Mouse (Mus musculus) layer of hippocampus, postnatal 14 days (tissue): Measurements from ENCODE around the gene Gm49450. TPM values are rescaled to one million over a fixed set of nuclear protein-coding genes. Genes with fewer than 3 reads are reported as not detected.
"Not testable (repeated sequence)": the region's sequence is repeated elsewhere in the genome, so short reads cannot be mapped to it uniquely, and the experiment has no call there.

Experiments used
- DNase-seq, 2 experiments: peaks; one replicate each; pipeline ENCODE4 v3.0.0; 2021 to 2022; ENCODE audit warnings: low spot score in 2 of 2, mixed read lengths in 1 of 2
- total RNA-seq, 2 experiments: library from RNA; stranded (reverse); gene quantifications; 2 replicates each; pipeline ENCODE4 v1.2.3; 2021

Gm49450 gene
- total RNA-seq, 2 experiments from 2014 or later, result not detected

DNA sequence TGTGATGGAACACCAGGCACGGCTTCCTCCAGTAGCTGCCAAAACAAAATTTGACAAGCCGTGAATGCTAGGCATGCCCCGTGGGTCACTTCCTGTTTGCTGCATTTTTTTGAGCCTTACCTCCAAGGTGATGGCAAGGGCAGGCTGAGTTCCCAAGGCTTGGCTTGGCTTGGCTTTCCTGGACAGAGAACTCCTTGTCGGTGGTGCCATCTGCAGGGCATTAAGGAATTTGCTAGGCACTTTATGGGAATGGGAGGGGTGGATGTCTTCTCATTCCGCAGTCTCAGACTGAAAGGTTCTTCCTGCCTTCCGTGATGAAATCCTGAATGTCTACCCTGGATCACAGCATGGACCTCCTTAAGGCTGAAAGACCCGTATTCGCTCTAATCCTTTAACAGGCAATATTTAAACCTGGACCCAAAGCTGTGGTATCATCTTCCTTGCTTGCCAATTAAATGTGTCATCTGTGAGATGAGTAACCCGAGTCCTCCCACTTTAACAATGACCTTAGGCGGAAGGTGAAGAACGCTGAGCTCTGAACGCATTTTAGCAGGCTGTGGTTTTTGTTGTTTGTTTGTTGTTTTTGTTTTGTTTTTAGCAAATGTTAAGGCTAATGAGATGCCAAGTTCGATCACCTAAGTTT is 24.6 kb downstream of the Gm49450 start:
- DNase-seq, result peak; percentile 64 to 75

- no peak for DNase-seq
Measured at GRCm38 (mm10) chr15:98927566-98927965, 25.8 kb downstream of the Gm49450 start.

DNA sequence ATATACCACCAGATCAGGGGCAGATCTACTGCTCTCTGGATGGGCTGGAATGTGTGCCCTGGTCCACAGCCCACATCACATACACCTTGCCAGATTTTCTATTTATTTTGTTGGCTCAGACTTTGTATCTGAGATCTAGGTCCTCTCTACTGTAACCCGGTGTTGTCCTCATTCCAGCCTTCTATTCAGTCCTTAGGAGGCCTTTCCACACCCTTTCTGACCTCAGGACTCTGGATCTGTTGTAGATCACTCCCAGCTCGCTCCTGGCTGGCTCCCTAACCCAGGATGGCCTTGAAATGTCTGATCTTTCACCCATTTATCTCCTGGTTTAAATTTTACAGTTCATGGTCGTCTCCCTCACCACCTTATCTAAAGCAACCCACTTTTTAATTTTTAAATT is 28.7 kb downstream of the Gm49450 start:
- DNase-seq, result no peak

DNA sequence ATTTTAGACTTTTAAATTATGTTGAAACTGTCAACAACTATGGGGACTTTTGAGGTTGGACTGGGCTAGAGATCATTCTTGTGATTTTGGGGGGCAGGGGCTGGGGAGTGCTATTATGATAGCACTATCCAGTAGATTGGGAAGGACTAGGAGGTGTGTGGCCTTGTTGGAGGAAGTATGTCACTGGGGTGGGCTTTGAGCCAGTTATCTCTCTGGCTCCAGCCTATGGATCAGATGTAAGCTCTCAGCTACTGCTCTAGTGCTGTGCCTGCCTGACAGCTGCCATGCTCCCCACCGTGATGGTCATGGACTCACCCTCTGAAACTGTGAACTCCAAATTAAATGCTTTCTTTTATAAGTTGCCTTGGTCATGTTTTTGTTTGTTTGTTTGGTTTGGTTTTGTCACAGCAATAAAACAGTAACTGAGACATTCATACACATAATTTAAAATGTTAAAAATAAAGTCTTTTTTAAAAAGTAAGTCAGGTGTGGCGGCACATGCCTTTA is 30.3 kb downstream of the Gm49450 start:
- no peak for DNase-seq

- DNase-seq, result no peak
Measured at GRCm38 (mm10) chr15:98922581-98922980, 30.8 kb downstream of the Gm49450 start.

DNA sequence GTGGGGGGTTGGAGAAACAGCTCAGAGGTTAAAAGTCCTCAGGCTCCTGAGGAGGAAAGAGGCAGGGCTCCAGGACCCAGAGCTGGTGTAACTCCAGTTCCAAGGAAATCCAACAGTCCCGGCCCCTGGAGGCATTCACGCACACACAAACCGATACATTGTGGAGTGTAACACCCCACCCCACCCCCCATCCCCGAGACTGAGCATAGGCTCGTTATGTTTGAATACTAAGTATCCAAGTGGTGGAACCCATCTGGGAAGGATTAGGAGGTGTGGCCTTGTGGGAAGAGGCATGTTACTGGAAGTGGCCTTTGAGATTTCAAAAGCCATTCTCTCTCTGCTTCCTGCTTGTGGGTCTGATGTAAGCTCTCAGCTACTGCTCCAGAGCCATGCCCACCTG is 31.8 kb downstream of the Gm49450 start:
- DNase-seq, result no peak

DNA sequence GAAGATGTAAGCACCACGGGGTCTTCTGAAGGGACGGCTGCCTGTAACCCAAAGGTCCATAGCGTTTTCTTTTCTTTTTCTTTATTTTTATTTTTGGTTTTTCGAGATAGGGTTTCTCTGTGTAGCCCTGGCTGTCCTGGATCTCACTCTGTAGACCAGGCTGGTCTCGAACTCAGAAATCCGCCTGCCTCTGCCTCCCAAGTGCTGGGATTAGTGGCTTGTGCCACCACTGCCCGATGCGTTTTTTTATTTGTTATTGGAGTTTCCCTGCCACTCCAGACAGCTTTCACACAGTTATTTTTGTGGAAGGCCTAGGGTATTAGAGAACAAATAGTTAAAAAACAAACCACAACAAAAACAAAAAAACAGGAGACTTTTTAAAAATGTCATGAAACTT is 34.9 kb downstream of the Gm49450 start:
- DNase-seq, result not testable (repeated sequence)

GRCm38 (mm10) chr15:98917538-98918498 is 35.5 kb downstream of the Gm49450 start, which contains the start of gene Lmbr1l:
Lmbr1l (minus strand) TSS chr15:98918231.
- DNase-seq, result peak; percentile 98 to 100

- no peak for DNase-seq
Measured at GRCm38 (mm10) chr15:98917091-98917490, 36.3 kb downstream of the Gm49450 start.

GRCm38 (mm10) chr15:98916016-98916415 is 37.3 kb downstream of the Gm49450 start:
- DNase-seq, result no peak

DNA sequence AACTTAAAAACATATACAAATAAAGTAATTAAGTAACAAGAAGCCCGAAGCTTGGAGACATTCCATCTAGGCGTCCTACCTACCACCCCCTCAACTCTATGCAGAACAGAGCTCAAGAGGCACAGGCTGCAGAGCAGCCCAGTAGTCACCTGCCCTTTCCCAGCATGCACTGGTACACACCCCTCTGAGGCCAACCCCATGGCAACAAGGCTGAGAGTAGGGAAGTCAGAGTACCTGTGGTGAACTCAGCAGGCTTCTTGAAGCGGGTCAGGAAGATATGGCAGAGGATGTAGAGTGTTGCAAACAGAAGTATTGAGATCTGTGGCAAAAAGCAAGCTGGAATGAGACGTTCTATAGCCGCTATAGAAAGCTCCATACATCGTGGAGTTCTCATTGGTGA is 38.4 kb downstream of the Gm49450 start:
- no peak for DNase-seq

DNA sequence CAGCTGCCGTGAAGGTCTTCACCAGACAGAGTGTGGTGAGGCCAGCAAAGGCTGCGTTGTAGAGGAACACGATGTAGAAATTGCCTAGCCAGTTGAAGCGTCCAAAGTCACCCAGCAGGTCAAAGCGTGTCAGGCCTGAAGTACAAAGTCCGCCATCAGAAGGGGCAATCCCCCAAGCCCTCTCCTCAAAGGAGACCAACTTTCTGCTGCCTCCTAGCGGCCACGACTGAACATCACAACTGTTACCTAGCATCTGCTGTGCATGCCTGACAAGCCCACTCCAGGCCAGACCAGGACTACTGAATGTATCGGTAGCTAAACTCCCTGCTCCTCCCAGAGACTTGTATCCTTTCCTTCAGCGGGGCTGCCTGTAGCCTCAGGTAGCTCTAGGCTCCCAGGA is 48.7 kb downstream of the Gm49450 start:
- DNase-seq, result peak in 1 of 2 experiments; percentile 39

- DNase-seq, result no peak
Measured at GRCm38 (mm10) chr15:98902600-98902999, 50.8 kb downstream of the Gm49450 start.

DNA sequence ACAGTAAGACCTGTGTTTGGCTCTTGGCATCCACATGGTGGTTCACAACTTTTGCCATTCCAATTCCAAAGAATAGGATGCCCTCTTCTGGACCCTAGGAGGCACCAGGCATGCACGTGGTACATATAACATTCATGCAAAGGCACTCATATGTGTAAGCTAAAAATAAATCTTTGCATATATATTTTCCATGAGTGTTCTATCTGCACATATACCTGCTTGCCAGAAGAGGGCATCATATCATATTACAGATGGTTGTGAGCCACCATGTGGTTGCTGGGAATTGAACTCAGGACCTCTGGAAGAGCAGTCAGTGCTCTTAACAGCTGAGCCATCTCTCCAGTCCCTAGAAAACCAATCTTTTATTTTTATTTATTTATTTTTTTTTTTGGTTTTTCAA is 51.8 kb downstream of the Gm49450 start:
- no peak for DNase-seq

GRCm38 (mm10) chr15:98897928-98898800 is 55.2 kb downstream of the Gm49450 start, which contains the start of gene Dhh:
Dhh (minus strand) TSS chr15:98898540.
- DNase-seq, result no peak

DNA sequence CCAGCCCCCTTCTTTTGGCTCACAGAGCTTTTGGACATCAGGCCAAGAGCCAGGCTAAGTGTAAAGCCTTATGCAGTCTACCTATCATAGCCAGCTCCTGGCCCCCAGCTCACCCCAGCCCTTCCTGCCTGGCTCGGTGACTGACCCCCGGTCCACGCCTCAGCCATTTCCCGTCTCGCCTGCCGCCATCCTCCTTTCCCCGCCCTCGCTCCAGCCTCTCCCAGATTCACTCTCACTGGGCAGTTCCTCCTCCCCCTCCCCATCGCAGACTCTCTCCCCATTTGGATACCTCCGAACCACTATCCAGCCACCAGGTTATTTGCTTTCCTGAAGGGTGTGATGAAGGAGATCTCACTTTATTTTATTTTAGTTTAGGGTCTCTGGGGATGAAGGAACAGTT is 55.9 kb downstream of the Gm49450 start:
- no peak for DNase-seq

DNA sequence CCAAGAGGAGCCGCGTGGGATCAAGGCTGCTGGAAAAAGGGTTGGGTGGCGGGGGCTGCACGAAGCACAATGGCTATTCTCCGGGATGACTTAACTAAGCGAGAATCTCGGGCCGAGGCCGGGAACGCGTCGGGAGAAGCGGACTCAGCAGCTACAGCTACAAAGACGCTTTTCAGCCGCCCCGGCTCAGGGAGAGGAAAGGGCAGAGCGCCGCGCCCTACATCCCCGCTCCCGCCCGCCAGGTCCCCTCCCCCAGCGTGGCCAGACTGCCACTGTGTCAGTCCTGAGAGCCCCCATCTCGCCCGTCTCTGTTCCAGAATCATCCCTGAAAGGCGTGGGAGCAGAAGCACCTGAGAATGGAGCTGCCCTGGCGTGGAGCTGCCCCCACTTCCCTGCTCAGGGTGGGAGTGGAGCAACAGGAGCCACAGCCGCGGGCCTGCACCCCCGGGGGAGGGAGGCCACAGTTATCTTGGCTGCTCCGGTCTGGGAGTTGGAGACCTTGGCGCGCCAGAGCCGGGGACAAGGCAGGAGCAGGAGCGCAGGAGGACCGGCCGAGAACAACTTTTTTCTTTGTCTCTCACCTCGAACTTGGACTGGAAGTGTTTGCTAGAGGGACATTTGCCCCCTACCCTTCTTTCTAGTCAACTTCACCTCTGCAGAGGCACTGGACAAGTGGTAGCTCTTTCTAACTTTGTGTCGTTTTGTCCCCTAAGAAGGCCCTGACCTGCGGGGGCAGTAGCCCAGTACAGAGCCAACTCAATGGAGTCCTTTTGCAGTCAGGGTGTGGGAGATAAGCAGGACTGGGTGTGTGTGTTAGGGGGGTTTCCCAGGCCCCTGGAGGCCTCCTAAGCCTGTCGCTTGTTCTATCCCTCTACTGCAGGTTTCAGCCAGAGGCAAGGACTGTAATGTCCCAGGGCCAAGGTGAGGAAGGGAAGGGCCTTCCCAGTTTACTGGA is 57.4 kb downstream of the Gm49450 start:
- DNase-seq, result no peak

GRCm38 (mm10) chr15:98894746-98895634 is 58.4 kb downstream of the Gm49450 start:
- DNase-seq, result no peak
